Mouse (Mus musculus): ENCODE measurements around the gene Gadd45gip1.

Gene Gadd45gip1

GRCm38 (mm10) chr8:84826518-84826917, 4.8 kb upstream of the Gadd45gip1 start:
- in situ Hi-C loops (cut with MboI, MseI), result loop anchor here (25.0 kb wide), 1 partner anchor 1089 kb away; the partner anchor contains the start of gene Adgre5

GRCm38 (mm10) chr8:84832034-84832717, 854 bp downstream of the Gadd45gip1 start:
- in situ Hi-C loops (cut with MboI, MseI), result loop anchor here (25.0 kb wide), 1 partner anchor 1095 kb away; the partner anchor contains the start of gene Adgre5

DNA sequence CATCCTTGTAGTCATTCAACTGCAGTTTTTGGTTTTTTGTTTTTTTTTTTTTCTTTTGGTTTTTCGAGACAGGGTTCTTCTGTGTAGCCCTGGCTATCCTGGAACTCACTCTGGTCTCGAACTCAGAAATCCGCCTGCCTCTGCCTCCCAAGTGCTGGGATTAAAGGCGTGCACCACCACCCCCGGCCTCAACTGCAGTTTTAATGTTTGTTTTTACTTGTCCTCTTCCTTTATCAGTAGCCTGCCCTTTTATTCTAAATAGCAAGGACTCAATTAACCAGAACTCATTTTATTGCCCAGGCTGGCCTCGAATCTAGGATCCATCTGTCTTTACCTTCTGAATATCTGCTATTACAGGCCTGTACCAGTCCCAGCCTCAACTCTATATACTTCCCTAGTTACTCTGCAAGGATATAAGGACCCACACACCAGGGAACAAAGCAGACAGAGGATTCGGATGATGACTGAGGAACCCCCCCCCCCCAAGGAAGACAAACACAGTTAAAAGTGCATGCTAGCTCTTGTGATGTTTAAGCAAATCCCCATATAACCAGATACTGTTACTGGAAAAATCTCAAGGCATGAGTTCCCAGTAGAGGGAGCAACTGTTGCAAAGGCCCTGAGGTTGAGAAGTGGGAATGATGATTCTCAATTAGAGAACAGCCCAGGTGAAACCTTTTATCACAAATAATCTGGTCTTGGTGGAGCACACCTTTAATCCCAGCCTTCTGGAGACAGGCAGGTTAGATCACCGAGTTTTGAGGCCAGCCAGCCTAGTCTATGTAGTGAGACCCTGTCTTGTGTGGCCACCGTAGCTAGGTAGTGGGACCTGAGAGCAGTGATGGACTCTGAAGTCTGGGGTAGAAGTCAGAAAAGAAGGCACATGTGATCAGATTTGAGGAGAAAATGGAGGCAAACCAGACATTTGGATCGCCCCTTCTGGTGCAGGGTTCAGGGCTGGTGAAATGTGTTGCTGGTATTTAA, 1.7 kb downstream of the Gadd45gip1 start:
- in situ Hi-C loops (cut with MboI, MseI), result loop anchor here (25.0 kb wide), 1 partner anchor 1096 kb away; the partner anchor contains the start of gene Adgre5

- in situ Hi-C loops (cut with MboI, MseI), result loop anchor here (25.0 kb wide), 1 partner anchor 1097 kb away; the partner anchor contains the start of gene Adgre5
Measured at GRCm38 (mm10) chr8:84834002-84834865, 2.9 kb downstream of the Gadd45gip1 start.

GRCm38 (mm10) chr8:84834866-84835855, 3.8 kb downstream of the Gadd45gip1 start:
- in situ Hi-C loops (cut with MboI, MseI), result loop anchor here (25.0 kb wide), 1 partner anchor 1098 kb away; the partner anchor contains the start of gene Adgre5

DNA sequence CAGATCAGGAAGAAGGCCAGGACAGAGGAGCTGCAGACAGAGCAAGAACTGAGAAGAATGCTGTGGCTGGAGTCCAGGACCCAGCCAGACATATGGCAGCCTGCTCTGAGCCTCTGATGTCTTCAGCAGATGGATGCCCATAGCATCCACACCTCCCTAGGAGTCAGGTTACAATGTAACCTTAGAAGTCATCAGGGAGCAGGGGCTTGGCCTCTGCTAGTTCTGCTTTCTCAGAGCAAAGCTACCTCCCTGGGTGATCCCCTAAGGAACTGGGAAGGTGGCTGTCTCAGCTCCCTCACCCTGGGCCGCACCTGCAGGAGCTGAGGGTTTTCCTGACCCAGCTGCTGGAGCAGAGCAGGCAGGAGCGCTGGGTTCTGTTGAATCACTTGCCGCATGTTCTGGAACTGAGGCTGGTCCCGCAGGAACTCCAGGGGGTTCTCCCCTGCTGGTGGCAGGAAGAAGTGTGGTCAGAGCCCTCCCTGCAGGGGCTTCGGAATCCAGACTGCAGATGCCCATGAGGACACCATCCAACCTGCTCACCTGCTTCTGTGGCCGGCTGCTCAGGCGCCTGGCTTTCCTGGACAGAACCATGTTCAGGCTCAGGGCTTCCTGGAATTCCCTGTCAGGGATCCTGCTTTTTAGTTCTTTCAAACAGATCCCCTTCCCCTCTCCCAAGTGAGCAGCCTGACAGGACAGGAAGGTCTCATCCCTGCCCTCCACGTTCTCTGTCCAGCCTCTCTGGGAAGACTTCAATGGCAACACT, 6.0 kb downstream of the Gadd45gip1 start:
- in situ Hi-C loops (cut with MboI, MseI), result loop anchor here (25.0 kb wide), 1 partner anchor 1100 kb away; the partner anchor contains the start of gene Adgre5

GRCm38 (mm10) chr8:84837912-84838470, 6.7 kb downstream of the Gadd45gip1 start:
- in situ Hi-C loops (cut with MboI, MseI), result loop anchor here (25.0 kb wide), 1 partner anchor 1101 kb away; the partner anchor contains the start of gene Adgre5

GRCm38 (mm10) chr8:84838513-84838912, 7.2 kb downstream of the Gadd45gip1 start:
- in situ Hi-C loops (cut with MboI, MseI), result loop anchor here (25.0 kb wide), 1 partner anchor 1101 kb away; the partner anchor contains the start of gene Adgre5

DNA sequence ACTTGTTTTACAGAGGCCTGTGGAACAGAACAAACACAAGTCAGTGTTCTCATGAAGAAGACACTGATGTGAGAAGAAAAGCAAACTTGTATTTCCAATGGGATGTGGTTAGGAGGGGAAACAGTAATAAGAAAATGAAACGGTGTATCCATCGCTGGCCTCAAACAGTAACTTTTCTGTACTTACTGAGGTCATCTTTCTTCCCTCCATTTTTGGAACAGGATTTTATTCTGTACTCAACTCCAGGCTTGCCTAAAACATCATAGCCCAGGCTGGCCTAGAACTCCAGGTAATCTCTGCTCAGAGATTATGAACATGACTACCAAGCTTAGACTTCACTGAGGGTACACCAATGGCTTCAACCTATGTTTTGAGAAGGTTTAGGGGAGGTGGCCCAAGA, 8.1 kb downstream of the Gadd45gip1 start:
- in situ Hi-C loops (cut with MboI, MseI), result loop anchor here (25.0 kb wide), 1 partner anchor 1102 kb away; the partner anchor contains the start of gene Adgre5

- in situ Hi-C loops (cut with MboI, MseI), result loop anchor here (25.0 kb wide), 1 partner anchor 1103 kb away; the partner anchor contains the start of gene Adgre5
Measured at GRCm38 (mm10) chr8:84839875-84840247, 8.5 kb downstream of the Gadd45gip1 start.

DNA sequence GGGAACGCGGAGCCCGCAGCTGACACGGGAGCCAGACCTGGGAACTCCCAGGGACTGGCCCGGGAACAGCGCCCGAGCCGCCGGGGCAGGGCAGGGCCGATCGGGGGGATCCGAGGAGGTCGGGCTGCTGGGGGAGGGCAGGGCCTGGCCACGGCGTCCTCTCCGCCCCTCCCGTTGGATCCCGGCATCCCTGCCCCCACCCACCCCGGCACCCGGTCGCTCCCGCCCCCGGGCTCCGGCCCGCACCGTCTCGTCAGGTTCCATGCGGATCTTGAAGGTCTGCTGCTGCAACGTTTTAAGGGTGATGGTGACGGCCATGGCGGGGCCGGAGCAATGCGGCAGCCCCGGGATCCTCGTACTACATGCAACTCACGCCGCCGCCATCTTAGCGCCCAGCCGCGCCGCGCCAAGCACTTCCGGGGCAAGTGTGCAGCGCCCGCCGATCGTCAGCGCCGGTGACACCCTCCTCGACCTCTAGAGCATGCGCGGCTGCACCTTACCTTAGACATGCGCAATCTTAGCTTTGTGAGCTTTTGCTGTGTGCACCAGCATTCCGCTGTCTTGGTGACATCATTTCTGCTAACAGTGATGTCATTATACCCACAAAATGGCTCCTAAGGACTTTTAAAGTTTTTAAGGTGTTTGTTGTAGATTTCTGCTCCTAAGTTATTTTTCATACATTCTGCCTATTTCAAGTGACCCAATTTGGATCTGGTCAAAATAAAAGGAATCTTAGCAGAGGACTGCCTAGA, 9.1 kb downstream of the Gadd45gip1 start, which contains the start of gene Rad23a:
Gene Rad23a (minus strand): TSS at position 418 of the 752 bp plus-strand sequence.
- in situ Hi-C loops (cut with MboI, MseI), result loop anchor here (25.0 kb wide), 1 partner anchor 1103 kb away; the partner anchor contains the start of gene Adgre5

- in situ Hi-C loops (cut with MboI, MseI), result loop anchor here (25.0 kb wide), 1 partner anchor 1104 kb away; the partner anchor contains the start of gene Adgre5
Measured at GRCm38 (mm10) chr8:84841514-84841913, 10.2 kb downstream of the Gadd45gip1 start.

- in situ Hi-C loops (cut with MboI, MseI), result loop anchor here (5.0 to 25.0 kb wide), 2 partner anchors 58 to 1107 kb away; partner anchors contain the start of genes Adgre5 and Klf1
Measured at GRCm38 (mm10) chr8:84844397-84845070, 13.2 kb downstream of the Gadd45gip1 start.

- in situ Hi-C loops (cut with MboI, MseI), result loop anchor here (5.0 to 25.0 kb wide), 2 partner anchors 57 to 1108 kb away; partner anchors contain the start of genes Adgre5 and Klf1
Measured at GRCm38 (mm10) chr8:84845355-84846093, 14.2 kb downstream of the Gadd45gip1 start.

GRCm38 (mm10) chr8:84846094-84846721, 14.9 kb downstream of the Gadd45gip1 start:
- in situ Hi-C loops (cut with MboI, MseI), result loop anchor here (5.0 to 25.0 kb wide), 2 partner anchors 56 to 1109 kb away; partner anchors contain the start of genes Adgre5 and Klf1
